32 mouse cellular contexts compared by ENCODE assay signal in the genomic region with DNA sequence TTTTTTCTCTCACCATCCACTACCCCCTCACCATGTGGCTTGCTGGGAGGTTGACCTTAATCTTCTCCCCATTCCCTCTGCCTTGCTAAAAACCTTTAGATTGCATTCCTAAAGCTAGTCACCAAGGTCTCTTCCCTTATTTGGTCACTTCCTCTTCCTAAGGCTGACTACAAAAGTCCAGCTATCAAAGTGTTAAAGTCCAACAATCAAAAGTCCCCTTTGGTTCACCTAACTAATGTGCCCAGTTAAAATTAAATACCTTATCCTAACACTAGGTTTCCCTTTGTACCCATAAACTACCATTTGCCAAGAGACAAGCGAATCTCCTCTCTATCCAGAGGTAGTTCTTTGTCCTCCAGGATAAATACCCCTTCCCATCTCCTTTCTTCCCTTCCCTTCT.
"Had no signal": no experiment of that assay in that cellular context is flagged by ENCODE, and none has a peak within 500 bp of the region (broad histone marks: within the 10 kb centered on the region; RNA-seq: fewer than 3 reads in every experiment).

No protein-coding gene starts in this region.

- DNase-seq: heart, adult 2 months; heart, postnatal 10 days; heart, postnatal 14 days; heart, postnatal 36 days; heart, postnatal 4 days; kidney, adult 11 months; kidney, adult 18-20 months; kidney, postnatal 10 days; kidney, postnatal 14 days; kidney, postnatal 25 days; kidney, postnatal 36 days; layer of hippocampus, adult 9-11 months; layer of hippocampus, postnatal 36 days had no signal

- H3K9me3 ChIP-seq: heart, embryonic 10.5 days; heart, embryonic 13.5 days; heart, embryonic 15.5 days; hindbrain, embryonic 10.5 days; hindbrain, embryonic 12.5 days; hindbrain, embryonic 13.5 days; hindbrain, embryonic 15.5 days; intestine, embryonic 15.5 days had no signal

- H3K27ac ChIP-seq: heart, adult 2 months; heart, embryonic 10.5 days; heart, embryonic 13.5 days; heart, embryonic 15.5 days; hindbrain, embryonic 10.5 days; hindbrain, embryonic 12.5 days; hindbrain, embryonic 13.5 days; hindbrain, embryonic 14.5 days; hindbrain, embryonic 15.5 days; hindbrain, postnatal 0 days; intestine, embryonic 15.5 days; kidney, postnatal 0 days; layer of hippocampus, adult 2 months; left cerebral cortex, adult 2 months had no signal

- H3K9ac ChIP-seq: heart, embryonic 12.5 days; heart, embryonic 13.5 days; heart, embryonic 15.5 days; hindbrain, embryonic 12.5 days; hindbrain, embryonic 13.5 days; hindbrain, embryonic 14.5 days; hindbrain, embryonic 15.5 days; intestine, embryonic 15.5 days had no signal

- H3K4me1 ChIP-seq: heart, embryonic 15.5 days; hindbrain, embryonic 10.5 days; hindbrain, embryonic 12.5 days; hindbrain, embryonic 13.5 days; hindbrain, embryonic 15.5 days; intestine, embryonic 15.5 days had no signal

- ATAC-seq: hindbrain, embryonic 16.5 days; hindbrain, postnatal 0 days; inflammation-experienced regulatory T-cells, adult 6 months; intestine, embryonic 15.5 days; intestine, embryonic 16.5 days; intestine, postnatal 0 days had no signal

- H3K27me3 ChIP-seq: heart, embryonic 12.5 days; heart, embryonic 13.5 days; heart, embryonic 15.5 days; hindbrain, embryonic 12.5 days; hindbrain, embryonic 13.5 days; hindbrain, embryonic 15.5 days; intestine, embryonic 15.5 days had no signal

- H3K36me3 ChIP-seq: heart, embryonic 10.5 days; heart, embryonic 12.5 days; heart, embryonic 13.5 days; heart, embryonic 15.5 days; hindbrain, embryonic 10.5 days; hindbrain, embryonic 12.5 days; hindbrain, embryonic 13.5 days; hindbrain, embryonic 15.5 days; intestine, embryonic 15.5 days had no signal

- H3K4me2 ChIP-seq: heart, embryonic 11.5 days; heart, embryonic 12.5 days; heart, embryonic 13.5 days; heart, embryonic 15.5 days; hindbrain, embryonic 12.5 days; hindbrain, embryonic 13.5 days; hindbrain, embryonic 14.5 days; hindbrain, embryonic 15.5 days; intestine, embryonic 15.5 days had no signal

- H3K4me3 ChIP-seq: heart, adult 2 months; heart, embryonic 10.5 days; heart, embryonic 12.5 days; heart, embryonic 13.5 days; heart, embryonic 15.5 days; hindbrain, embryonic 10.5 days; hindbrain, embryonic 12.5 days; hindbrain, embryonic 13.5 days; hindbrain, embryonic 15.5 days; intestine, embryonic 15.5 days; layer of hippocampus, adult 2 months; left cerebral cortex, adult 2 months had no signal
